Mouse (Mus musculus): ENCODE results near the gene Pou4f1.

Gene Pou4f1

GRCm38 (mm10) chr14:104453824-104454223 lies 14.0 kb downstream of the Pou4f1 start:
- DNase-seq, result peak; percentile 76

GRCm38 (mm10) chr14:104434293-104434692 lies 33.5 kb downstream of the Pou4f1 start:
- DNase-seq, result no peak

- DNase-seq, result no peak
Measured at GRCm38 (mm10) chr14:104430819-104431218, 37.0 kb downstream of the Pou4f1 start.

DNA sequence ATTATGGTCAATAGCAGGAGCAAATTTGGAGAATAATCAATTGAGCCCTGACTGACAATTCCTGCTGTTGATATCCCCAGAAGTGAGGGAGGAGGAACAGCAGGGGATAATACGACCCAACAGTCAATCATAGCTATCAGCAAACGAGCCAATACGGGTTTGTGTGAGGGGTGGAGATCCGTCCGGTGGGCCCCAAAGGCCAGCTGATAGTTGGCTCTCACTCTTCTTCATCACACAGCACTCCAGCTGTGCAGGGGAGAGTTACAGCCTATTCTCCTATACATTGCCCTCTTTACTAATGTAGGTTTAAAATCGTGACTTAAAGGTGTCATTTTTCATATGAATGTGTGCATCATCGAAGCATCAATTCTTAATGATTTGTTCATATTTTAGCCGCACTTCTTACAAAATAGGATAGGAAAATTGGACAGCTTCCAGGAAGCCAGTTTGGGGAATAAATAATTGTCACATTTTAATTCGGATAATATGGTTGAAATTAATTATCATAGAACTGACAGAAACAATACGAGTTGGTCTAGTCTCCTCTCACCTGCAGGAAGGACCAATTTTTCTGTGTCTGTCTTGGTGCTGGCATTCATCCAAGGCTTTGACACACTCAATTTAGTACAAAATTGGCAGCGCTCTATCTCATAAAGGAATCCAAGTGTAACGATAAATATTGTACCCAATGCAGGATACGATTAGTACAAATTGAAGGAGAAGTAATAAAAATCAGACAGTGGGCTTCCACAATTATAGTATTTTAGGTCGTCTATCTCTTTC lies 43.9 kb downstream of the Pou4f1 start:
- no peak for DNase-seq
